Mouse (Mus musculus) heart, adult 2 months (tissue): Measurements from ENCODE around the gene Vti1a.

Experiments used
- EP300 ChIP-seq: fragments of 200-500 bp; IDR thresholded peaks from 2 replicates; pipeline ENCODE4 v1.6.1; 2011; ENCODE audit warnings: low read depth, low read length, control low read depth; ENCODE audit not compliant: insufficient read depth
- POLR2A ChIP-seq: fragments of 200-500 bp; IDR thresholded peaks from 2 replicates; pipeline ENCODE4 v1.6.1; 2011; ENCODE audit warnings: mild to moderate bottlenecking, low read depth, low read length, control low read depth; ENCODE audit not compliant: insufficient read depth

- TF ChIP-seq POLR2A (no peak), EP300 (no peak)
These were observed 32.1 kb downstream of the Vti1a start for GRCm38 (mm10) chr19:55348187-55348586.
